Mouse (Mus musculus): ENCODE results near the gene Gja1. TPM values are rescaled to one million over a fixed set of nuclear protein-coding genes. Genes with fewer than 3 reads are reported as not detected.

Gene Gja1
- total RNA-seq (2014; rRNA removed) (4.1 and 5.5 TPM in 2 replicates), polyA plus RNA-seq (2012; rRNA removed) (0.66 and 0.73 TPM in 2 replicates)

DNA sequence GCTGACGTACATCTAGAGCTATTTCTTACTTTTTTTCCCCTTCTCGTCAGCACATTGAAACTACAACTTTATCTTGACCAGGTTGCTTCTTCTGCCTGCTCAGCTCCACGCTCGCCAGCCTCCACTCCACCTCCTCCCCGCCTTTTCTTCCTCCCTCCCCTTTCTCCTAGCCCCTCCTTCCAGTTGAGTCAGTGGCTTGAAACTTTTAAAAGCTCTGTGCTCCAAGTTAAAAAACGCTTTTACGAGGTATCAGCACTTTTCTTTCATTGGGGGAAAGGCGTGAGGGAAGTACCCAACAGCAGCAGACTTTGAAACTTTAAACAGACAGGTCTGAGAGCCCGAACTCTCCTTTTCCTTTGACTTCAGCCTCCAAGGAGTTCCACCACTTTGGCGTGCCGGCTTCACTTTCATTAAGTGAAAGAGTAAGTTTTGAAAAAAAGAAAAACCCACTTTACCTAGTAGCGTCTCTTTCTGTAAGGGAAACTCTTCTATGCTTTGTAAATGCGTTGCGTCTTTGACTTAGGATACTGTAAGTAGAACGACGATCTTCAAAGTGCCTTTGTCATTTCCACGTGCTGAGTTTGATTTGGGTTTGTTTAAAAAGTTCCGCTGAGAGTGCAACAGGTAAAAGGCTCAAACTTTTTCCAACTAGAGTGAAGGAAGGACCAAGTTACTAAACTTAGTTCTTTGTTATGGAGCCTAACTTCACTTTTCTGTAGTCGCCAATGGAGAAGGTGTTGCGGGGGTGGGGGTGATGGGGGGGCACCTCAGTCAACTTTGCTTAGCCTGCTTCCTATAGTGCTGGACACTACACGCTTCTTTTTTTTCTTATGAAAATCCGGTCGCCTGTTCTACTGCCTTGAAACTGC, at the start of gene Gja1:
Gene Gja1 (plus strand): TSS at position 234 of the 869 bp plus-strand sequence.
- Histone ChIP-seq H3K79me2 (ENCODE audit: control insufficient read depth, insufficient read depth, low read length) (no peaks in the 10 kb centered on the region), H3K27ac (replicated peaks; ENCODE audit: insufficient read depth, low read depth, low read length) (peak within 1 kb of the TSS; percentile 68), H3K4me1 (ENCODE audit: control insufficient read depth, insufficient read depth, low read length) (no peaks in the 10 kb centered on the region; the same call in 1 of the 2 replicates), H3K9ac (ENCODE audit: low read depth, low read length) (peak within 1 kb of the TSS; percentile 48), H3K27me3 (ENCODE audit: control insufficient read depth, insufficient read depth, low read length) (peaks cover 12% of the 10 kb centered on the region; the same call in 1 of the 2 replicates), H3K4me3 (ENCODE audit: insufficient read depth, low read depth, low read length) (peak within 1 kb of the TSS; percentile 61), H3K36me3 (ENCODE audit: control insufficient read depth, insufficient read depth, low read length) (no peaks in the 10 kb centered on the region)
- 2% methylated on average over 23 of the region's 23 CpGs for WGBS
- peak; percentile 33 for DNase-seq (ENCODE audit: extremely low read depth, low read depth, low spot score)
- TF ChIP-seq POLR2A (IDR thresholded peaks at IDR 0.05; ENCODE audit: extremely low read depth, insufficient read depth, low read length) (no peak), CTCF (IDR thresholded peaks at IDR 0.05; ENCODE audit: low read depth, low read length) (no peak)

DNA sequence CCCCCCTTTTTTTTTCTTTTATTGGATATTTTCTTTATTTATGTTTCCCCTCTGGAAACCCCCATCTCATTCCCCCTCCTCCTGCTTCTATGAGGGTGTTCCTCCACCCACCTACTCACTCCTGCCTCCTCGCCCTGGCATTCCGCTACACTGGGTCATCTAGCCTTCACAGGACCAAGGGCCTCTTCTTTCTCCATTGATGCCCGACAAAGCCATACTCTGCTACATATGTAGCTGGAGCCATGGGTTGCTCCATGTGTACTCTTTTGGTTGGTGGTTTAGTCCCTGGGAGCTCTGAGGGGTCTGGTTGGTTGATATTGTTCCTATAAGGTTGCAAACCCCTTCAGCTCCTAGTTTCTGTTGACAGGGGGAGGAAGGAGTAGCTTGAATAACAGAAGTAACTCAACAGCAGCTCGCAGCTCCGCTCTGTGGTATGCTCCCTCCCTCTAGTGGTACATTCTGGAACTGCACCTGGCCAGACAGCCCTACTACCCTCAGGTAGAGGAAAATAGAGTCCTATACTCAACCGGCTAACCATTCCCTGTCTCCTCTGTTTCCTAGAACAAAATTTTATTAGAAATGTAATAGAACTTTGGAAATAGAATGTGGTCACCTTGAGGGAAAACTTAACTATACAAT, 38.2 kb upstream of the Gja1 start:
- H3K27ac ChIP-seq (replicated peaks; ENCODE audit: insufficient read depth, low read depth, low read length), result no peak overlapping the region
- 47% methylated on average over 6 of the region's 6 CpGs for WGBS
- no peaks in the 10 kb centered on the region for H3K27me3 ChIP-seq (ENCODE audit: control insufficient read depth, insufficient read depth, low read length)
- no peaks in the 10 kb centered on the region for H3K79me2 ChIP-seq (ENCODE audit: control insufficient read depth, insufficient read depth, low read length)
- H3K4me1 ChIP-seq (ENCODE audit: control insufficient read depth, insufficient read depth, low read length), result no peaks in the 10 kb centered on the region
- H3K4me3 ChIP-seq (ENCODE audit: insufficient read depth, low read depth, low read length), result no peak overlapping the region
- no peak overlapping the region for H3K9ac ChIP-seq (ENCODE audit: low read depth, low read length)
- DNase-seq (ENCODE audit: extremely low read depth, low read depth, low spot score), result peak; percentile 48
- TF ChIP-seq CTCF (IDR thresholded peaks at IDR 0.05; ENCODE audit: low read depth, low read length), result peak; percentile 96
- no peak for TF ChIP-seq POLR2A (IDR thresholded peaks at IDR 0.05; ENCODE audit: extremely low read depth, insufficient read depth, low read length)
- no peaks in the 10 kb centered on the region for H3K36me3 ChIP-seq (ENCODE audit: control insufficient read depth, insufficient read depth, low read length)

- WGBS, result 77% methylated on average over 4 of the region's 4 CpGs
- Histone ChIP-seq H3K4me1 (ENCODE audit: control insufficient read depth, insufficient read depth, low read length) (no peaks in the 10 kb centered on the region), H3K36me3 (ENCODE audit: control insufficient read depth, insufficient read depth, low read length) (no peaks in the 10 kb centered on the region), H3K4me3 (ENCODE audit: insufficient read depth, low read depth, low read length) (no peak overlapping the region), H3K9ac (ENCODE audit: low read depth, low read length) (no peak overlapping the region), H3K27me3 (ENCODE audit: control insufficient read depth, insufficient read depth, low read length) (no peaks in the 10 kb centered on the region), H3K27ac (replicated peaks; ENCODE audit: insufficient read depth, low read depth, low read length) (no peak overlapping the region), H3K79me2 (ENCODE audit: control insufficient read depth, insufficient read depth, low read length) (no peaks in the 10 kb centered on the region)
- DNase-seq (ENCODE audit: extremely low read depth, low read depth, low spot score), result no peak
- TF ChIP-seq POLR2A (IDR thresholded peaks at IDR 0.05; ENCODE audit: extremely low read depth, insufficient read depth, low read length) (no peak), CTCF (IDR thresholded peaks at IDR 0.05; ENCODE audit: low read depth, low read length) (no peak)
Observed at GRCm38 (mm10) chr10:56360472-56360871, 16.7 kb upstream of the Gja1 start.

GRCm38 (mm10) chr10:56369073-56369472, 8.1 kb upstream of the Gja1 start:
- no peaks in the 10 kb centered on the region for H3K36me3 ChIP-seq (ENCODE audit: control insufficient read depth, insufficient read depth, low read length)
- 16% methylated on average over 7 of the region's 7 CpGs for WGBS
- no peaks in the 10 kb centered on the region for H3K27me3 ChIP-seq (ENCODE audit: control insufficient read depth, insufficient read depth, low read length)
- peak; percentile 39 for DNase-seq (ENCODE audit: extremely low read depth, low read depth, low spot score)
- no peaks in the 10 kb centered on the region for H3K79me2 ChIP-seq (ENCODE audit: control insufficient read depth, insufficient read depth, low read length)
- H3K27ac ChIP-seq (replicated peaks; ENCODE audit: insufficient read depth, low read depth, low read length), result no peak overlapping the region
- no peaks in the 10 kb centered on the region for H3K4me1 ChIP-seq (ENCODE audit: control insufficient read depth, insufficient read depth, low read length)
- no peak overlapping the region for H3K4me3 ChIP-seq (ENCODE audit: insufficient read depth, low read depth, low read length)
- no peak overlapping the region for H3K9ac ChIP-seq (ENCODE audit: low read depth, low read length)
- peak; percentile 90 for TF ChIP-seq CTCF (IDR thresholded peaks at IDR 0.05; ENCODE audit: low read depth, low read length)
- TF ChIP-seq POLR2A (IDR thresholded peaks at IDR 0.05; ENCODE audit: extremely low read depth, insufficient read depth, low read length), result no peak

GRCm38 (mm10) chr10:56373021-56373720, 4.0 kb upstream of the Gja1 start:
- 26% methylated on average over 8 of the region's 8 CpGs for WGBS
- Histone ChIP-seq H3K4me1 (ENCODE audit: control insufficient read depth, insufficient read depth, low read length) (no peaks in the 10 kb centered on the region), H3K36me3 (ENCODE audit: control insufficient read depth, insufficient read depth, low read length) (no peaks in the 10 kb centered on the region), H3K4me3 (ENCODE audit: insufficient read depth, low read depth, low read length) (no peak overlapping the region), H3K27ac (replicated peaks; ENCODE audit: insufficient read depth, low read depth, low read length) (no peak overlapping the region), H3K79me2 (ENCODE audit: control insufficient read depth, insufficient read depth, low read length) (no peaks in the 10 kb centered on the region), H3K9ac (ENCODE audit: low read depth, low read length) (no peak overlapping the region), H3K27me3 (ENCODE audit: control insufficient read depth, insufficient read depth, low read length) (peaks cover 4% of the 10 kb centered on the region; the same call in 1 of the 2 replicates)
- DNase-seq (ENCODE audit: extremely low read depth, low read depth, low spot score), result peak; percentile 26
- TF ChIP-seq POLR2A (IDR thresholded peaks at IDR 0.05; ENCODE audit: extremely low read depth, insufficient read depth, low read length), result no peak
- peak; percentile 39; the same call in 1 of the 2 replicates for TF ChIP-seq CTCF (IDR thresholded peaks at IDR 0.05; ENCODE audit: low read depth, low read length)
